Mouse (Mus musculus): Measurements from ENCODE around the gene Prdm16.

- no peak for TF ChIP-seq CTCF (conservative IDR thresholded peaks at IDR 0.05; ENCODE audit: low read length)
- TF ChIP-seq NANOG (IDR thresholded peaks at IDR 0.05; ENCODE audit: borderline replicate concordance, low read length): no peak
Observed at GRCm38 (mm10) chr4:154471447-154472101, 165.1 kb downstream of the Prdm16 start.

Data from E14TG2a.4 (cell line).